Mouse (Mus musculus) forebrain, embryonic 16.5 days (tissue): ENCODE results near the gene Slc3a2. TPM values are rescaled to one million over a fixed set of nuclear protein-coding genes. Genes with fewer than 3 reads are reported as not detected.
A peak's percentile ranks its signal among the peaks of the same experiment; 100 is the strongest.

Experiments used
- ATAC-seq: fragments of 200-750 bp; cut with Nextera tagmentation; 2 replicates; pipeline ENCODE4 v1.8.0; 2017; ENCODE audit warnings: mild to moderate bottlenecking, moderate library complexity
- H3K27ac ChIP-seq: fragments of 300-500 bp; sonication (generic); 2 replicates; pipeline ENCODE4 v1.5.1; 2014; ENCODE audit warnings: low read length, control low read depth
- H3K27me3 ChIP-seq: fragments of 300-500 bp; sonication (generic); replicated peaks from 2 replicates; pipeline ENCODE4 v1.6.1; 2014; ENCODE audit warnings: low read length; ENCODE audit not compliant: control insufficient read depth, insufficient read depth
- H3K36me3 ChIP-seq: fragments of 300-500 bp; sonication (generic); 2 replicates; pipeline ENCODE4 v1.6.1; 2014; ENCODE audit not compliant: control insufficient read depth, insufficient read depth
- H3K4me1 ChIP-seq: fragments of 300-500 bp; sonication (generic); replicated peaks from 2 replicates; pipeline ENCODE4 v1.6.1; 2014; ENCODE audit warnings: low read length; ENCODE audit not compliant: control insufficient read depth, insufficient read depth
- H3K4me2 ChIP-seq: fragments of 300-500 bp; sonication (generic); 2 replicates; pipeline ENCODE4 v1.6.1; 2014; ENCODE audit warnings: mild to moderate bottlenecking, low read length, control low read depth
- H3K4me3 ChIP-seq: fragments of 300-500 bp; sonication (generic); replicated peaks from 2 replicates; pipeline ENCODE4 v1.5.1; 2014; ENCODE audit warnings: mild to moderate bottlenecking, low read length, control low read depth
- H3K9ac ChIP-seq: fragments of 300-500 bp; sonication (generic); replicated peaks from 2 replicates; pipeline ENCODE4 v1.6.1; 2014; ENCODE audit warnings: low read depth, low read length, control low read depth
- H3K9me3 ChIP-seq: fragments of 300-500 bp; sonication (generic); 2 replicates; pipeline ENCODE4 v1.6.1; 2016; ENCODE audit warnings: low read length; ENCODE audit not compliant: control insufficient read depth
- WGBS: fragments of 180-500 bp; shearing (Covaris S2); extraction: QIAGEN DNeasy Blood & Tissue Kit; methylation state at CpG from one replicate; pipeline ENCODE4 v1.1.7; 2014; 5-methylcytosine and 5-hydroxymethylcytosine counted together
- polyA plus RNA-seq: library from polyadenylated mRNA; unstranded; fragments of >200 nt; fragmentation: Nextera tagmentation; extraction: Ambion mirVana; gene quantifications from 2 replicates; pipeline ENCODE4 v1.2.1, GENCODE M21; 2015

The Slc3a2 gene
- polyA plus RNA-seq, 1 experiment from 2014 or later: 186 TPM

DNA sequence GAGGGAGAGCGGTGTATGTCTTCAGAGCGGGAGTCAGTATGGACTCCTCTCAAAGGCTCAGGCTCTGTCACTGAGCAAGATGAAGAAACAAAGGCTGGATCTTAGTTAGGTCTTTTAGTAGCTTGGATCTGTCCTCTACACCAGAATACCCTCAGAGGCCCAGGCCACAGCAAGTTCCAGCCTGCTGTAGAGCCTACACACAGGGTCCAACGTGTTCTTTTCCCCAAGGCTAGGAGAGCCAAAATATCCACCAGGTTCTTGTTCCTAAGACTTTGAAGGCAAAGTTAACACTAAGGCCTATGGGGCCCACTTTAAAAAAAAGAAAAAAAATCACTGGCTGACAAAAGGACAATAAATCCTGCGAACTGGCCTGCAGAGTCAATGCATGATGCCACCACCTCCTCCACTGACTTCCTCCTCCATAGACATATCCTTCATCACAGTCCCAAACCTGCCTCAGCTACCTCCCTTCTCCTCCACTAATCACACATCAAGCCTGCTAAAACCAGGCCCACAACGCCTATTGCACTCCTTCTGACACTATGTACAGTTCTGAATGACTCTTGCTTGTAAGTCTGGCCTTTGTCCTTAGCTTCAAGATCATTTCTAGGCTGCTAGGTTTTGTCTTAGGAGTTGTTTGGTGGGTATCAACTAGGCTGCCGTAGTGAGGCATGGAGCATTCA is 18.0 kb downstream of the Slc3a2 start:
- 72% methylated on average over 6 of the region's 6 CpGs for WGBS
- Histone ChIP-seq H3K27me3 (no peaks in the 10 kb centered on the region), H3K4me3 (no peak overlapping the region), H3K9ac (no peak overlapping the region), H3K4me1 (peaks cover 3% of the 10 kb centered on the region; the same call in 1 of the 2 replicates), H3K4me2 (no peak overlapping the region), H3K27ac (no peak overlapping the region), H3K36me3 (peaks cover 29% of the 10 kb centered on the region), H3K9me3 (no peaks in the 10 kb centered on the region)
- no peak for ATAC-seq

DNA sequence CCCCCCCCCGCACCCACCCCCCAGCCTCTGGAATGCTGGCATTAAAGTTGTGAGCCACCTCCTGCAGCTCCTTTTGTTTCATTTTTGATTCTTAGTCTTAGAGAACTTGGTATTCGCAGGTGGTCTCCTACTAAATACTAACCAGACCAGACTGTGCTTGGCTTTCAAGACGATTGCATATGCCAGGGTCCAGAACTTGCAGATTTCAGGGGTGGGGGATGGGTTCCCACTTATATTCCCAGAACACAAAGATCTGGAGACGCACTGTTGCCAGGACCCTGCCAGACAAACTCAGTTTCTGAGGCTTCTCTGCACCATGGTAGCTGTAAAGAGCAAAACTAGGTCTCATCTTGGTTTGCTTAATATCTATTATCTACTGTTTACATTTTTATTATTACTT is 19.6 kb downstream of the Slc3a2 start:
- Histone ChIP-seq H3K36me3 (peaks cover 16% of the 10 kb centered on the region), H3K9ac (no peak overlapping the region), H3K4me3 (no peak overlapping the region), H3K9me3 (no peaks in the 10 kb centered on the region), H3K27me3 (no peaks in the 10 kb centered on the region), H3K4me1 (no peaks in the 10 kb centered on the region), H3K4me2 (no peak overlapping the region), H3K27ac (no peak overlapping the region)
- no peak for ATAC-seq
- WGBS: 43% methylated on average over 4 of the region's 4 CpGs

DNA sequence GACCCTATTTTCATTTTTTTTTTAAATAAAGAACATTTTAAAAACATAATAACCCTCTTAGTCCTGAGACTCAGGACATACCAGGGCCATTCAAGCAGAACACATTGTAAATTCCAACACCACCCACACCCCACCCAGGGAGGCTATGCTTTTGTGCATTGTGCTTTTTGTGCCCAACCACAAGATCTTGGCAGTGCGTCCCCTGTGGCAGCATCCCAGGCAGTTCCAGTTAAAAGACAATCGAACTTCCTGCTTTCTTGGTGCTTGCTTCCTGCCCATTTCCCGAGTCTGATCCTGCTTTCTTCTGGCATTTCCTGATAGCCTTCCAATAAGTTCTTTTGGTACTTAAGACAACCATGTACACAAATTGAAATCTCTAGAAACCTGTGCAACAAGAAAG is 20.7 kb downstream of the Slc3a2 start:
- no peak overlapping the region for H3K4me2 ChIP-seq
- no peak overlapping the region for H3K9ac ChIP-seq
- H3K9me3 ChIP-seq: no peaks in the 10 kb centered on the region
- H3K27ac ChIP-seq: no peak overlapping the region
- H3K4me3 ChIP-seq: no peak overlapping the region
- ATAC-seq: no peak
- 55% methylated on average over 3 of the region's 3 CpGs for WGBS
- H3K36me3 ChIP-seq: peaks cover 5% of the 10 kb centered on the region
- no peaks in the 10 kb centered on the region for H3K4me1 ChIP-seq
- H3K27me3 ChIP-seq: no peaks in the 10 kb centered on the region

DNA sequence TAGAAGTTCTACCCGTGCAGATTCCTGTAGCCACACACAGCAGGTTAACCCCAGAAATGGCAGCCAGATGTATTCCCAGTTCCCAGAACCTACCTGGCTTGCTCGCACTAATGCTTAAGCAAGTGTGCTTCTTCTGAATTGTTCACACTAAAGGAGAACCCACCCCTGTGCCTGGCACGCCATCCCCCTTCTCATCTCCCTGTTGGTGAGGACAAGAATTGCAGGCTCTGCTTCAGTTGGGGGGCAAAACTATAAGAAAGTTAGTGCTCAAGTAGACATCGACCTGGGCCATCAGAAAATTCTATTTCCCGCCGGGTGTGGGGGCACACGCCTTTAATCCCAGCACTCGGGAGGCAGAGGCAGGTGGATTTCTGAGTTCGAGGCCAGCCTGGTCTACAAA is 23.5 kb downstream of the Slc3a2 start:
- no peaks in the 10 kb centered on the region for H3K36me3 ChIP-seq
- no peaks in the 10 kb centered on the region for H3K9me3 ChIP-seq
- no peaks in the 10 kb centered on the region for H3K4me1 ChIP-seq
- no peak overlapping the region for H3K4me3 ChIP-seq
- WGBS: 81% methylated on average over 9 of the region's 9 CpGs
- ATAC-seq: no peak
- H3K27ac ChIP-seq: no peak overlapping the region
- H3K27me3 ChIP-seq: no peaks in the 10 kb centered on the region
- no peak overlapping the region for H3K4me2 ChIP-seq
- no peak overlapping the region for H3K9ac ChIP-seq

DNA sequence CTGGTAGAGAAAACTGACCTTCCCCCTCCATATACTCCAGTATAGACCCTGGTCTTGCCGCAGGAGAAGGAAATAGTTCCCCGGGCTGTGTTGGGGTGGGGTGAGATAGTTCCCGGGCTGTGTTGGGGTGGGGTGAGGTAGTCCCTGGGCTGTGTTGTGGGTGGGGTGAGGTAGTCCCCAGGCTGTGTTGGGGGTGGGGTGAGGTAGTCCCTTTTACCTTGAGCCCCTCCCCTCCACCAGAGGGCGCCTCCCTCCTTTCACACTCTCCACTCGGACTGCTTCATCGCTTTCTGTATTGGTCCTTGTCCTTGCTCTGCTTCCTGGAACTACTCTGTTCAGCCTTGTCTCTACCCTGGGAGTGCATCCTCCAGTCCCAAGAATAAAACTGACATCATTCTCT is 27.8 kb downstream of the Slc3a2 start:
- no peak overlapping the region for H3K4me3 ChIP-seq
- no peaks in the 10 kb centered on the region for H3K9me3 ChIP-seq
- H3K27ac ChIP-seq: no peak overlapping the region
- H3K9ac ChIP-seq: no peak overlapping the region
- 57% methylated on average over 5 of the region's 6 CpGs for WGBS
- H3K4me2 ChIP-seq: no peak overlapping the region
- no peaks in the 10 kb centered on the region for H3K4me1 ChIP-seq
- no peaks in the 10 kb centered on the region for H3K36me3 ChIP-seq
- no peak for ATAC-seq
- H3K27me3 ChIP-seq: no peaks in the 10 kb centered on the region

DNA sequence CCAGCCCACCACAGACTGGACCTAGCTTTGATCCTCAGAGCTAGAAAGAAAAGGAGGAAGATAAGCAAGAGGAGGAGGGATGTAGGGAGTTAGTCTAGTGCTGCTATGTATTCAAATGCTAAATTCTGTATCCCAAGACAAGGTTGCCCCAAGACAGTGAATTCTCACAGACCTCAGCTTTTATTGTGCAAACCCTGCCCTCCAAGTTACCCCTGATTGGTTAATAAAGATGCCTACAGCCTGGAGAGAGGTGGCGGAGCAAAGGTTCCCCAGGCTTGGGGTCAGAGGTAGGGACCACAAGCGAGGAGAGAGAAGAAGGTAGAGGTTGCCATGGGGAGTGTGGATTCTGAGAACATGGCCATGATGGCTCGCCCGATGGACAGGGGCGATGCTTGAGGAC is 30.4 kb downstream of the Slc3a2 start:
- ATAC-seq: no peak
- Histone ChIP-seq H3K27ac (peak overlapping the region; percentile 68), H3K4me3 (no peak overlapping the region), H3K9me3 (no peaks in the 10 kb centered on the region), H3K4me1 (no peaks in the 10 kb centered on the region), H3K27me3 (no peaks in the 10 kb centered on the region), H3K4me2 (no peak overlapping the region), H3K36me3 (no peaks in the 10 kb centered on the region), H3K9ac (no peak overlapping the region)
- WGBS: 71% methylated on average over 5 of the region's 5 CpGs

DNA sequence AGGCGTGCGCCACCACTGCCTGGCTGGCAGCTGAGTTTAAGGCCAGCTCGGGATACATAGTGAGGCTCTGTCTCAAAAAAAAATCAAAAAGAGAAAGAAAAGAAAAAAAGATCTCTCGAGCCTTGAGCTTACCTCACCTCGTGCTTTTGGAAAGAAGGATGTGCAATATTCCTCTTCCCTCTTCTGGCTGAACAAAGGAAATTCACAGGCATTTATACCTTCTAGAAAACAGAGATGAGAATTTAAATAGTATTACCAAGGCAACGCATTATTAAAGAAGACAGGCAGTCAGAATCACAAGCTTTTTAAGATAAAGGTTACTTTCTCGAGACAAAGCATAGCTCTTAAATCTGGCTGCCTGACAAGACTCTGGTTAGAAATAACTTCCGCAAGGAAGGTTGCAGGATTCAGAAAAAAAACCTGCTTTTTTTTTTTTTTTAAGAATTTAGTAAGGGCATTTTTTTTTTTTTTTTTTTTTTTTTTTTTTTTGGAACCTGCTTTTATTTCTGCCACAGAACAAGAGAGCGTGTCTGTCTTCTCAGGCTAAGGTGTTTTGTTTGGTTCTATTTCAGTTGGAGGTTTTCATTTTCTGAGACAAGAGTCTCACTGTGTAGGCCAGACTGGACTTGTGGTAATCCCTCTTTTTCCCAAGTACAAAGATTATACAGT is 31.2 kb downstream of the Slc3a2 start:
- 32% methylated on average over 9 of the region's 9 CpGs for WGBS

DNA sequence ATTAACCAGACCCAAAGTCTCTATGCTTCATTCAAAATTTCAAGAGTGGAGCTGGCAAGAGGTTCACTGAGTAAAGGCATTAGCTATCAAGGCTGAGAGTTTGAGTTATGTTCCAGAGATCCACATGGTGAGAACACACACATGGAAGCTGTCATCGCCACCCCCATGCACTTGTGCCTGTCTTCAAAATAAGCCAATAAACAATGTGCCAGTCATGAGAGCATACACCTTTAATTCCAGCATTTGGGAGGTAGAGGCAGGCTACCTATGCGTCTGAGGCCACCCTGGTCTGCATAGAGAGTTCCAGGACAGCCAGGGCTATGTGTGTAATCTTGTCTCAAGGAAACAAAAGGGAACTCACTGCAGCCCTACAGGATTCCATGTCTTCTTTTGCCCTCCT is 39.5 kb downstream of the Slc3a2 start:
- no peak overlapping the region for H3K4me2 ChIP-seq
- no peak overlapping the region for H3K9ac ChIP-seq
- WGBS: 73% methylated on average over 2 of the region's 2 CpGs
- ATAC-seq: no peak
- no peaks in the 10 kb centered on the region for H3K36me3 ChIP-seq
- no peaks in the 10 kb centered on the region for H3K4me1 ChIP-seq
- no peak overlapping the region for H3K27ac ChIP-seq
- H3K4me3 ChIP-seq: no peak overlapping the region
- no peaks in the 10 kb centered on the region; the same call in 1 of the 2 replicates for H3K9me3 ChIP-seq
- no peaks in the 10 kb centered on the region for H3K27me3 ChIP-seq

More for the DNA sequence above, 31.2 kb downstream of the Slc3a2 start:
- H3K9me3 ChIP-seq: no peaks in the 10 kb centered on the region
- no peak overlapping the region for H3K4me3 ChIP-seq
- H3K36me3 ChIP-seq: no peaks in the 10 kb centered on the region
- H3K4me2 ChIP-seq: no peak overlapping the region
- peak; percentile 76 for ATAC-seq
- no peaks in the 10 kb centered on the region for H3K4me1 ChIP-seq
- H3K9ac ChIP-seq: no peak overlapping the region
- peak overlapping the region; percentile 82 for H3K27ac ChIP-seq
- no peaks in the 10 kb centered on the region for H3K27me3 ChIP-seq

DNA sequence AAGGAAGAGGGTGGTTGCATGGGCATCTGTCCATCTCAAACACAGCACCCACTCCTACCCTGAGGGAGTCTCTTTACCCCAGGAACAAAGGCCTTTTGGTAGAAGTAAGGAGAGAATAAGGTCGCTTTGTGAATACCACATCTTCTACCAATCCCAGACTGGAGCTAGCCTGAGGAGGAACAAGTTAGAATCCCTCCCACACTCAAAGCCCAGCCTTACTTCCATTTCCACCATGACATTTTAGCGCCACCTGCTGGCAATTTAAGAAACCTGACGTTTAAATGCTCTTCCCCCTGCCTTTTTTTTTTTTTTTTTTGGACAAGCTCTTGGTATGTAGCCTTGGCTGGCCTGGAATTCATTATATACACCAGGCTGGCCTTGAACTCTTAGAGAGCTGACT is 40.2 kb downstream of the Slc3a2 start:
- Histone ChIP-seq H3K4me3 (no peak overlapping the region), H3K4me2 (no peak overlapping the region), H3K4me1 (no peaks in the 10 kb centered on the region), H3K27me3 (no peaks in the 10 kb centered on the region), H3K9ac (no peak overlapping the region), H3K27ac (no peak overlapping the region), H3K36me3 (no peaks in the 10 kb centered on the region), H3K9me3 (no peaks in the 10 kb centered on the region; the same call in 1 of the 2 replicates)
- WGBS: 2% methylated on average over 3 of the region's 3 CpGs
- ATAC-seq: peak; percentile 85
